Mouse (Mus musculus) right cerebral cortex, postnatal 25 days (tissue): ENCODE results near the gene Bmpr1b.

Source experiments
- DNase-seq: peaks from one replicate; pipeline ENCODE4 v3.0.0; 2022

Gene Bmpr1b

DNA sequence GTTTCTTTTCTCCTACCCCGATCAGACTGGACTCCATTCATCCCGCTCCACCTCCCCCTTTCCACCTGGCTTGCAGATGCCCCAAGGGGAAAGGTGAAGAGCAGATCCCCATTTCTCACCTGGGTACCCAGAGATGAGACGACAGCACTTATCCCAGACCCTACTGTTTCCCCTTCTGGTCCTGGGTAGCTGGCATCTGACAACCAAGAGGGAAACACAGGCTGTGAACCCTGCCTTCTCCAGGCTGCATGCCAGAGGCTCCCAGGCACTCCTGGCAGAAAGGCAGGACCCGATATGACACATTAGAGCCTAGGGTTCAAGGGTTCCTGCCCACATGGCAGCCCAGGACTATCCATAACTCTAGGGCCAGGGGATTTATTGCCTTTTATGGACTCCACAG, 56.0 kb downstream of the Bmpr1b start:
- DNase-seq, result no peak

DNA sequence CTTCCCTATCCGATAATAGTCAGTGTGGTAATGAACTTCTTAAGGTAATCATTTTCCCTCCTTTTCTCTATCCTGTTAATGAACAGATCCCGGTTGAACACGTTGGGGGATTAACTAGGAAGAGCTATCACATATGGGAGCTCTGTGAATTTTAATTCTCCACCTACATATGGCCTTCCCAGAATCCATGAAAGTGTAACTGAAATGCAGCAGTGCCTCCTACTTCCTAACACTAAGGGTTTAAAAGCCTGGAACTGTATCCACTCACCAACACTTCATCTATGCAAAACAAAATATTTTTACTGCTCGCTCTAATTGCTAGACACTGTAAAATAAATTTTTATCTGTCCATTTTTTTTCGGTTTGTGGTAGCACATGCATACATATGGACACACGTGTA, 63.0 kb downstream of the Bmpr1b start:
- DNase-seq, result no peak

DNA sequence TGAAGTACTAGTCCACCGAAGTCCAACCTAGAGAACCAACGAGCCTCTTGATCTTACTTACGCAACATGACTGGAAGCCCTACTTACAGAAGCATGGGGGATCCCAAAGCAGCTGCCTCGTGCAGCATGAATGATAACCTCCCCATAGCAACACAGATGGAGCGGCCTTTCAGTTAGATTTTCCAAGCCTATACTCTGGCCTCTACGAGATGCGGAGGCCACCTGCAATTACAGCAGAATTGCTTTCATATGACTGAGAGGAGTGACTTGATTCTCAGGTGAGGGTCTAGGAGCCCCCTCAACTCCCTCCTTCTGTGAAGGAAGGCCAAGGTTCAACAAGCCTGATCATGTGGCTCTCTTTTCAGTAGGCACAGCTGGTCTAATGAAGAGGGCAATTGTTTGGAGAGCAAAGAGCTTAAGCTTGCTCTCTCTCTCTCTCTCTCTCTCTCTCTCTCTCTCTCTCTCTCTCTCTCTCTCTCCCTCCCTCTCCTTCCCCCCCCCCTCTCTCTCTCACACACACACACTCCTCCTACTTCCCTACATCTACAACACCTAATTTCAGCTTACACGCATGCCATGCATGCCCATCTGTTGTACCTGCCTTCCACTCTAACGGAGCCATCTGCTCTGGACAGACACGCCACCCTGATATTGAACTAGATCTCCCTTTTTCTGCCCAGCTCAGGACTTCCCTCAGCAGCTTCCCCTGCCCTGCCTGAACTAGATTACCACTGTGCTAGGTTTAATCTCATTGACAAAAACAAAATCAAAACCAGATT, 65.0 kb downstream of the Bmpr1b start:
- no peak for DNase-seq

DNA sequence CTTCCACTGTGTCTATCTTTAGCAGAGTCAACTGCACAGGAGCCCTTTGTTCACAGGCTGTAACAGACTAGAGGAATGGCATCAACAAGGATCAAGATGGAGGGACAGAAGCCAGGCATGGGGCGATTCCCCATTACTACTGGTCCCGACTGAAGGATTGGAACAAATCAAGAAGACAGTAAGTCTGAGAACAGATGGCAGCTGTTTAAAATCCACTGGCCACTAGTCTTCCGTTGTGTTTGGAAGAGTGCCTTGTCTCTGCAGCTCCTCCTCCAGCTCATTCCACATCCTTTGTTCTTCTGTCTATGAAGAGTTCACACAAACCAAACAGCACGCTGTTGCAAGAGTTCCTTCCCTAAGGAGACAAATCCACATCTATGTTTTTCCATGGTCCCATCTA, 65.6 kb downstream of the Bmpr1b start:
- DNase-seq, result no peak

DNA sequence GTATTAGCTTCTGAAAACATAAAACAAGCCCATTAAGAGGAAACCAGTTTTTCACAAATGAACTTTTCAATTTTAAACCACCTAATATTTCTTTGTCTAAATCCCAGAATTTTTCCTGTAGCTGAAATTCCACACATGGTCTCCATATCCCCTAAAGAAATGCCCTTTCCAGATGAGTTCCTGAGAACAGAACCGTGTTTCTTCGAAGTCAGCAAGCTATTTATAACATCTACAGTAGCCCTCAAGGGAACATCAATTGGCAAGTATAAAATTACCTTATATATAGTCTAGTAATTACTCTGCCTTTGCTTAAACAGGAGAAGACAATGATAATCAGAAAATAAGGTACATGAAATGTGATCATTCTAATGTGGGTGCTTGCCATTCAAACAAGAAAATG, 70.1 kb downstream of the Bmpr1b start:
- no peak for DNase-seq

DNA sequence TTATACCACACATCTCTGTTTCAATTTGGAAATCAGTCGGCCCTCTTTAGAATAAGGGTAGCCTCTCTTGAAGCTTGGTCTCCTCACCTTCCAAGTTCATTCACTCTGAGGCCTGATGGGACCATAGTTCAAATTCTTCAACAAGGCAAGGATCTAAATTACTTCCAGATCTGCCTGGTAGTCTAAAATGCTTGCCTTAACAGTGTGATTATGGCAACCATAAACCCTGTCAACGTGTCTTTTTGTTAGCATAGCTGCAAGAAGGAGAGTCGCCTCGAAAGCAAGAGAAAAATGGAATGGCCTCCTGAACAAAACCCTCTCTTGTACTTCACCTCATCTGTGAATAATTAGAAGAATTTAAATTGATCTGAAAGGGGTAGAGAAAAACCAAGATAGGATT, 75.2 kb downstream of the Bmpr1b start:
- no peak for DNase-seq

DNA sequence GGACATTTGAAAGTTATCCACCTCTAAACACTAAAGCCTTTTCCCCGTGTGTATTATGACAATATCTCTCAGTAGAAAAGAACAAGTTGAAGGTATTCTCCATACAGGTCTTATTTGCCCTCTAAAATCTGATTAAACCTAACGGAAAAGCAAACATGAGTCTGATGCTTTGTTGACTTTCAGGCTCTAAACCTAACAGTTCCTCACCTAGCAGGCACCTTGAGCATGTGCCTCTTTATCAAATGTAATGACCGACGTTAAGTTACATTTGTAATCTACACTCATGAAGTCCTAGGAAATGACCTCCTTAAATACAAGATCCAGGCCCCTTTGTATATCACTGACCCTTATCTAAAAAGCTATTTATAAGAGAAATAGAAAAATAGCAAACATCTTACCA, 79.5 kb downstream of the Bmpr1b start:
- DNase-seq, result no peak

DNA sequence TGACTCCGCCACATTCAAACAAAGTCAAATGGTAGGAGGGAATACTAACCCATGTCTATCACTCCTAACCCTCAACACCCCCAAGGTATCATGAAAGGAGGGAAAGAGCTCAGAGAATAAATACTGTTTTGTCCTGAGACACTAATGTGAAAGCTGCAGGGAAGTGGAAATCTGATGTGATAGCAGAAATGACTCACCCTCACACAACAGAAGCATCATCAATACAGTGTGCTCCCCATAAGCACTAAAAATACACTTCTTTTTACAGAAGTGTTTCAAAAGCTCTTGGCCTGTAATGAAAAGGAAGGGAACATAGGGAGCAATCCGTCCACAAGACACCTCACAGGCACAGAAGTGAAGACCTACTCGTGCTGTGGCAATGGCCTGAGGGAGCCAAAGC, 83.3 kb downstream of the Bmpr1b start:
- DNase-seq, result no peak

DNA sequence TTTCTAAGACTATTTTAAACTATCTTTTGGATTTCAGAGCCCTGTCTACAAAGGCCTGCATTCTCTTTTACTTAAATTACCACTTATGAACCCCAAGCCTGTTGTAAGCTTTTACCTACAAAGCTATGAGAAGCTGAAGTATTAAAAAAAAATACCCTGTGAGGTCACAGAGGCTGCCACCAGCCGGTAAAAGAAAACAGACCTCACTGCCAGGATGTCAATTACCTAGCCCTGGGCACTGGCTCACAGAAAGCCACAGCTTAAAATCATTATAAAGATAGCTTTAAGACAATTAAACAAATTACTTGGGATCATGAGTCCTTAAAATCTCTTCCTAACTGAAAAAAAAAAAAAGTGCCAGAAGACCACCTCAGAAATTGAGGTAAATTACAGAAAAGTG, 85.1 kb downstream of the Bmpr1b start:
- DNase-seq, result no peak

DNA sequence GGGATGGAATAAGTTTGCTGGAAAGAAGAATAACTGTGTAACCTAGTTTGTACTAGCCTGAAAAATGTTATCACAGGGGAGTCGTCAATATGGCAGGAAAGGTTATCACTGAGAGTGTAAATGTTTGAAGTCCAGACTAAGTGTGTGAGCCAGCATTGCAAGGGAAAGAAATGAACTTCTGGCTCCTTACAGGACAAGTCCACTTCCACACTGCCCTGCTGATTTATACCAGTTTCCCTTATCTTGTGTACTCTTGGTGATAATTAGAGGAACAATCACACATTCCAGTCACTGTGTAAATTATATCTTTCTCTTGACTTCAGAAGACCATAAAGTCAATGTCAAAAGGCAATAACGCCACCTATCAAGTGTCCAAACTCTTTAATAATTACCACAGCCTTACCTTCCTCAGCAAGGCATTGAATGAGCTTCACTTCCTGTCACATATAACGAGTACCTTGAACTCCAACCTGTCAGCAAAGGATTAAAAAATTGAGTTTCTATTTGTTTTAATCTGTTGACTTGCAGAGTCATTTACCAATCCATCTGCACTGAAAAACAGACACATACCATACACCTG, 91.4 kb downstream of the Bmpr1b start:
- DNase-seq, result no peak

DNA sequence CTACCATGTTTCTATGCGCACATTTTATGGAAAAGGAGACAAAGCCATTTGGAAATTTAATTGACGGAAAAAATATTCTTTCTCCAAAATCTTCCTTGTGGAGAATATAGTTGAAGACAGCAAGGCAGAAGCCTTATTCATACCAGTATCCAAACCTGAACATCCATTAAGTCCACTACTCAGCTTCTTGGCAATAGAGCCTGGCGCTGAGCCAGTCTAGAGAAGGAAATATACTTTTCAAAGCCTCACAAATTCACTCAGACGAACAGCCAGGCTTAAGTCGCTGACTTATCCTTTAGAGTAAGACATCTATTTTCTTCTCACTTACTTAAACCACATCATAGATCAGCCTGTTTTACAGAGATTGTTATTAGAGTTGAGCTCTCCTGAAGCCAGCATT, 97.6 kb downstream of the Bmpr1b start:
- no peak for DNase-seq

DNA sequence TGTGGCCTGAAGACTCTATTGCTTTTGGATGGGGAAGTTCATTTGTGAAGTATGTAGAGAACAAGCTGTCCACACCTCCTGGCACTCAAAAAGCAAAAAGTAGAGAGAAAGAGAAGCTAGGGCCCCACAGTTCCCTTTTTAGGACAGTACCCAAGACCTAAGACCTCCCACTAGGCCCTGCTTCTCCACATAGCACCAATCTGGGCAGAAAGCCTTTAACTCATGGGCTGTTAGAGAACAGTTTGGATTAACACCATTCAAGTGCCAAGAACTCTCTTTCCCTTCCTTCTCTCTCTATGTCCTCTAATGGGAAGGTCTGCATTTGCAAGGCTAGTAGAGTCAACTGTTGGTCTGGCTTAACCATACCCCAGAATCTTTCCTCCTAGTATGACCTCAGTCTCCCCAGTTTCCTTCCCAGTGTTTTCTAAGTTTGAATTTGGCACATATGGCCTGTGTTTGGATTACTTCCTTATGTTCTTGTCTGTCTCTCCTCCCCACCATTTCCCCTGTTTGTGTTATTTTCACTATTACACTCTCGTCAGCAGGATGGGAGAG, 102.4 kb downstream of the Bmpr1b start:
- no peak for DNase-seq

DNA sequence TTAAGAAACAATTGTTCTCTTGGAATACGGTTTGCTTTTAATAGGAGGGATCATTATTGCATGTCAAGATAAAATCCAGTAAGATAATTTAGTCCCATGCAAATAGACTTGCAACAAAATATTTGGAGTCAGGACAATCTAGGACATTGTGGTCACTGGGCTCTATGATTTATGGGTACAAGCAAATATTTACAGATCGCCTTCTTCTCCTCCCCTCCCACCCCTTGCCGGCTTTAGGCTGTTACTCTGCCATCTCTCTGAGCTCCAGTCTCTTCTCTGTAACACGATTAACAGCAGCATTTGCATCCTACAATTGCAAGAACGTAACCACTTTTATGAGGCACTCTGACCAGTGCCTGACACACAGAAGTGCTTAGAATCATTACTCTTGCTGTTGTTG, 104.1 kb downstream of the Bmpr1b start:
- no peak for DNase-seq

DNA sequence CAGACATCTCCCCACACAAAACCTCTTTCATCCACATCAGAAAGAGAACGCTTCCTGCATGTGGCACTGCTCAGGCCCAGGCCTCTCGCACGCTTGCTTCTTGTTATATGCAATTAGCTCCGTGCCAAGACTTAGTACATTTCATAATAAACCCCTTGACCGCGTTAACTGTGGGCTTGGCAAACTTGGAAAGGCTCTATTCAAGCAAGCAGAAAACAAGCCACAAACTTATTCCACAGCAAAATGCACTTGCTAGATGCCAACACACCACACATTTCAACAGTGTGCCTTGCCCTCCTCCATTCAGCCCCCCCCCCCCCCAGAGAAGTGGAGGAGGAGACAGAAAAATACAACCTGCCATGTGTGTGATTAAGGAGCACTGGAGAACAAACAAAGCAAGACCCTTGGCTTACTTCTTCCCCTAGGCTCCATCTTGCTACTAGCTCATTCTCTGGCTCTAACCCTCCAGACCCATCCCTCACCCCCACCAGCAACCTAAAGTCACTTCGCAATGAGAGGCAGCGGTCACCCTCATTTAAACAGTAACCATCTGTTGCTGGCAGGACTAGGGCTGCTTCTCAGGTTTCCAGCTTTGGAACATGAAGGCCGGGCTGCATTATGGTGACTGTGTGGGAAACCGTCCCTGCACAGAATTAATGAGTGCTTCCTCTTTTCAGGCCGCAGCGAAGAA, 105.5 kb downstream of the Bmpr1b start:
- DNase-seq, result no peak

DNA sequence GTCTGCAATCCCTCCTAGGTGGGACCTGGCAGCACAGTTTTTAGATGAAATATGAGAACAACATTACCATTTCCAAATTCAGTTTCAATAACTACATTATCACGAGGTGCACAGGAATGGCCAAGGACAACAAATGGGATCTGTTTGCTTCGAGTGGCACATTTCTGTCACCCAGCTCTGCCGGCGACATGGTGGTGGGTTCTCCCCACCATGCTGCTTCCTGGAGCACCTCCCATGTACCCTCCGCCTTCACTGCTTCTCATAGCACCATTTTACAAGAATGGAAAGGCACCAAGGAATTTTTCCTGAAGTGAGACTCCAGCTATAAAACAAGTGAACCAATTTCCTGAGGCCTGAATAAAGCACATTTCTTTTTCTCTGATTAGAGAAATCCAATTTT, 108.0 kb downstream of the Bmpr1b start:
- DNase-seq, result no peak

DNA sequence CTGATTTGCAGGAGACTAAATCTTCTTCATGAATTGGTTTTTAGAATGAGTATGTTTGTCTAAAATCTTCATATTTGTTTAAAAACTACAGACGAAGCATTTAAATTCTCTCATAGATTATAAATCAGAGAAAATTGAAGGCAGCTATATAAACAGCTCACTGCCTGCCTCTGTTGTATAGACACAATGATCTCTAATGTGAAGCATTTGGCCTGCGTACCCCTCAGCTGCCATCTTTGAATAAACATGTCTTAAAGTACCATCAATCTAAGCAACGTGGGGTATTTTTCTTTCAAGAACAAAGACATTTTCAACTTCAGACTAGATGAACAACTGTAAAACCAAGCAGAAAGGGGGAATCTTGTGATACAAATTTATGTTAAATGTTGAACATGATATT, 109.3 kb downstream of the Bmpr1b start:
- no peak for DNase-seq

DNA sequence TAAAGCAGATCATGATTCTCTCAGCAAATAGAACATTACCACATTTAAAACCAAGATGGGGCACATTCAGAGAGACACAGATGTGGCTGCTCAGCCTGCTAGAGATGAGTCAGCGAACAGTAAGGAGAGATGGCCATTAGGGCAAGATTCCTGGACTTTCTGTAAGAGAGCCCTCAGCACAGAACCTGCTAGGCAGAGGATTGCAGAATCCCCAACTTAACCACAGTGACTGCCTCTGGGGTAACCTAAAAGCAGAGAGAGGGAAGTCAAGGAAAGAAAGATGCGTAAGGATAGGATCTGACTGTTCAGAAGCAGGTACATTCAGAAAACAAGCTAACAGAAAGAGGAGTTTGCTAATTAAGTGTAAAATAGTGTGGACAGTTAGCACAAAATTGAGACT, 118.5 kb downstream of the Bmpr1b start:
- DNase-seq, result no peak

DNA sequence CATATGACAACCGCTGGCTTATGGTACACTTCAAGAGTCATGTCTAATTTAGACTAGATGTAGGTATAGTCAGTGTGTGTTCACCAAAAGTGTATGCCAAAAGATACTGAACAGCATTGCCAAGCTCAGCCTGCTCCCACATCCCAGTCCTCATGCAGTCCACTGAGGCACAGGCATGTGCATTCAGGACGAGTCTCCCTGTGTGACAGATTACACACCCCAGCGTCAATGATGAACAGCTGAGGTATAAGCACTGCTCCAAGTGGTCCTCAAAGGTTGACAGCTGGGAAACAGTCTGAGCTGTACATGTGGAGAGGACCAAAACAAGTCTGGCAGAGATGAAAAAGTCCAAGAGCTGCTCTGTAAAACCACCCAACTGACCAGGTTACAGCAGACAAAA, 119.6 kb downstream of the Bmpr1b start:
- no peak for DNase-seq

DNA sequence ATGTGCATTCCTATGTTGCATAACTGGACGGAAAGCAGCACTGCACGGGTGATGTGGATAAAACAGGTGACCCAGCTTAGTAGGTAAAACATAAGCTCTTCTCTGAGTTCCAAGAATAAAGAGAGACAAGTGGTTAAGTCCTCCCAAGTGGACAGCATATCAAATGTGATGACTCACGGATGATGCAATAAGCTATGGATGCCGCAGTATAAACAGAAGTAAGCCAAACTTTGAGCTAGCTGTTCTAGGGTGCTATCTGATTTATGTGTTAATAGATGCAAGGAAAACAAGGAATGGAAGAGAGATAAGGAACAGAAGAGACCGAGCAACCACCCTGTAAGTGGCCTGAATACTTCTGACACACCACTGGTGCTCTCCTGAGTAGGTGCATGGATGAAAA, 120.1 kb downstream of the Bmpr1b start:
- DNase-seq, result no peak

DNA sequence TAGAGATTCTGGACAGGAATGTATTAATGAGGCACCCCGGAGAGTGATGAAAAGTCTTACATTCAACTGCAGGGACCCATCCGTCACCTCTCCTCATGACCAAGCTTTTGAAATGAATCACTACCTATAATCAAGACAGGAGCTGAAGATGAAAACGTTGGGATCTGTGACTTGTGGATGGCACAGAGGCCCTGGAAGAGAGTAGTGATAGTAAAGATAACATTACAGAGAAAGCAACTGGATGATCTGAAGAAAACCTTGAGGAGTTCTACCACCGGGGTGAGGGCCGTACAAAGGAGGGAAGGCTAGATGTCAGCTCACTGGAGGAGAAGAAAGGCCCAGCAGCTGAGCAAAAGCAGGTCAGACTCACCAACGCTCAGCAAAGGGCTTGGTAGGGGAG, 120.7 kb downstream of the Bmpr1b start:
- DNase-seq, result no peak

DNA sequence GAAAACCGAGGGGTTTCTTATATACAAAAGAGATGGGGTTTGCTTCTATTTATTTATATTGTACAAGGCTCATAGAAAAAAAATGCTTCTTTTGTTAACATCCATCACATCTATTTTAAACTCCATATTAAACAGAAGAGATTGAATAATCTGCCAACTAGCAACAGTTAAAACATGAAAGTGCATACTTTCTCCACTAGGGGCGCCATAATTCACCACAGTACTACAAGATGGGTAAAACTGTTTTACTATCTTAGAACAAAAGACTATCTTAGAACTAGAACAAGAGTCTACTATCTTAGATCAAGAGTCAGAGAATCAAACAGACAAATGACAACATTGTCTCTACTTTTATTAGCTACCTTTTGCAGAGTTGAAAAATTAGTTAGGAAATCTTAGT, 125.8 kb downstream of the Bmpr1b start:
- no peak for DNase-seq

DNA sequence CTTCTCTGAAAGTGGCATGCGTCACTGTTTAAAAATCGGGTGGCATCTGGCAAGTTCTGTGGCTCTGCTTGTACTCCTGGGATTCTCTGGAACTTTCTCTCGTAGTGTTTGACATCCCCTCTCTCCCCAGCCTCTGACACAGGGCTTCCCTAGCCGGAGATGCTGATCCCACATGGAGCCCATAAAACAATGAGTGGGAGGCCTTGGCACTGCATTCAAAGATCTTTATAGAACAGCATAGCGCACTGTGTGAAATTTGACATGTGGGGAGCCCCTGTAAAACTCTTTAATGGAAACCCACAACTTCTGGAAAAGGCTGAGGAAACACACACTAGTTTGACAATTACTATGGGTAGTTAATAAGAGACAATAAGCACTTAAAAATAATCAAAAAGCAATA, 126.2 kb downstream of the Bmpr1b start:
- DNase-seq, result no peak

DNA sequence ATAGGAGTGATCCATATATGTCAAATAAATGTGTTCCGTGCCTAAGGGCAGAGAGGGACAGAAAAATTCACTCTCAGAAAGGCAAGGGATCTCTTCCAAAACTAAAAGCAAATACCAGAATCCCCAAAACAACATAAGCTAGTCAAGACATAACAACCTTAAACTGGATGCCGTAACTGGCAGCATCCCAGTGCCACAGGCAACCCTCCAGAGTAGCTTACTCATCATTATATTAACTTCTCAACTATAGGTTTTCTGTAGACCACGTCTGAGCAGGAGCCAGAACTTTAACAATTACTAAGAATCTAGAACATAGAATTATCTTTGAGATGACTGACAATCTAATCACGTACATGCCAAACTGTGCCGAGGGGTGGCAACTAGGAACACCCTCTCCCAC, 128.9 kb downstream of the Bmpr1b start:
- peak; percentile 12 for DNase-seq

DNA sequence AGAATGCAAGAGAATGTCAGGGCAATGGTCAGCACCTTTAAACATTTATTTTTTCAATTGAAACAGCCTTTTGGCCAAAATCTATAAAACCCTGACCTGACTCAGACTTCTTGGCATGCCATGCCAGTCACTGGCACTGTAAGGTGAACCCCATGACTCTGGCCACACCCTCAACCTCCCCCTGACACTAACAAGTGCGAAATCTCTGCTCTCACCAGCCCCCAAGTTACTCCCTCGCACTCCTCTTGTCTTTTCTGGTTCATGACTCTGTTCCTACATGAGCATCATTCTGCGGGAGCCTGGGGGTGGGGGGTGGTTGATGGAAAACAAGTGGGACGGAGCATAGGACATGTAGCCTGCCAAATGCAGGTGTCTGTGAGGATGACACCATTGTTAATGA, 135.1 kb downstream of the Bmpr1b start:
- no peak for DNase-seq
